Mouse (Mus musculus) liver, embryonic 11.5 days (tissue): ENCODE measurements around the gene Ube2d1. TPM values are rescaled to one million over a fixed set of nuclear protein-coding genes. Genes with fewer than 3 reads are reported as not detected.
A peak's percentile ranks its signal among the peaks of the same experiment; 100 is the strongest.

Source experiments
- ATAC-seq: fragments of 200-750 bp; cut with Nextera tagmentation; replicated peaks from 2 replicates; pipeline ENCODE4 v1.8.0; 2017; ENCODE audit warnings: moderate number of reproducible peaks, mild to moderate bottlenecking, moderate TSS enrichment, moderate library complexity; ENCODE audit not compliant: low FRiP score
- DNase-seq: peaks from one replicate; pipeline ENCODE4 v3.0.0-alpha.2; 2017; ENCODE audit warnings: low spot score
- H3K27ac ChIP-seq: fragments of 300-500 bp; sonication (generic); 2 replicates; pipeline ENCODE4 v1.5.1; 2014; ENCODE audit warnings: mild to moderate bottlenecking, low read depth, low read length, control low read depth
- H3K27me3 ChIP-seq: fragments of 300-500 bp; sonication (generic); replicated peaks from 2 replicates; pipeline ENCODE4 v1.6.1; 2014; ENCODE audit warnings: low read length, mixed read lengths; ENCODE audit not compliant: control insufficient read depth, insufficient read depth
- H3K36me3 ChIP-seq: fragments of 300-500 bp; sonication (generic); 2 replicates; pipeline ENCODE4 v1.6.1; 2014; ENCODE audit warnings: mild to moderate bottlenecking, low read length, moderate library complexity, mixed read lengths; ENCODE audit not compliant: control insufficient read depth, insufficient read depth
- H3K4me1 ChIP-seq: fragments of 300-500 bp; sonication (generic); replicated peaks from 2 replicates; pipeline ENCODE4 v1.6.1; 2014; ENCODE audit warnings: low read length, mixed read lengths; ENCODE audit not compliant: control insufficient read depth, insufficient read depth
- H3K4me2 ChIP-seq: fragments of 300-500 bp; sonication (generic); 2 replicates; pipeline ENCODE4 v1.6.1; 2014; ENCODE audit warnings: mild to moderate bottlenecking, control low read depth, moderate library complexity
- H3K4me3 ChIP-seq: fragments of 300-500 bp; sonication (generic); 2 replicates; pipeline ENCODE4 v1.5.1; 2014; ENCODE audit warnings: low read depth, low read length, control low read depth
- H3K9ac ChIP-seq: fragments of 300-500 bp; sonication (generic); 2 replicates; pipeline ENCODE4 v1.6.1; 2014; ENCODE audit warnings: low read depth, low read length, control low read depth
- H3K9me3 ChIP-seq: fragments of 300-500 bp; sonication (generic); 2 replicates; pipeline ENCODE4 v1.6.1; 2016; ENCODE audit warnings: low read length, inconsistent platforms, mixed read lengths; ENCODE audit not compliant: control insufficient read depth
- WGBS: fragments of 180-500 bp; shearing (Covaris S2); extraction: QIAGEN DNeasy Blood & Tissue Kit; methylation state at CpG from one replicate; pipeline ENCODE4 v1.1.7; 2014; 5-methylcytosine and 5-hydroxymethylcytosine counted together
- polyA plus RNA-seq: library from polyadenylated mRNA; unstranded; fragments of >200 nt; fragmentation: Nextera tagmentation; extraction: Ambion mirVana; gene quantifications from 2 replicates; pipeline ENCODE4 v1.2.1, GENCODE M21; 2014

Ube2d1 gene
- polyA plus RNA-seq, 1 experiment from 2014 or later: 41.6 TPM

GRCm38 (mm10) chr10:71306190-71306589, 21.1 kb upstream of the Ube2d1 start:
- Histone ChIP-seq H3K36me3 (no peaks in the 10 kb centered on the region), H3K9ac (no peak overlapping the region), H3K4me3 (peak overlapping the region; percentile 21; the same call in 1 of the 2 replicates), H3K4me1 (no peaks in the 10 kb centered on the region), H3K27ac (no peak overlapping the region), H3K27me3 (no peaks in the 10 kb centered on the region), H3K9me3 (no peaks in the 10 kb centered on the region), H3K4me2 (peak overlapping the region; percentile 58)
- DNase-seq (peak; percentile 34), ATAC-seq (no peak)
- 14% methylated on average over 6 of the region's 6 CpGs for WGBS

- Histone ChIP-seq H3K9ac (no peak overlapping the region), H3K4me1 (no peaks in the 10 kb centered on the region), H3K4me3 (no peak overlapping the region), H3K36me3 (no peaks in the 10 kb centered on the region), H3K9me3 (no peaks in the 10 kb centered on the region), H3K27me3 (no peaks in the 10 kb centered on the region), H3K4me2 (no peak overlapping the region), H3K27ac (no peak overlapping the region)
- DNase-seq (peak; percentile 28), ATAC-seq (no peak)
- WGBS: 36% methylated on average over 5 of the region's 5 CpGs
Measured at GRCm38 (mm10) chr10:71302490-71302889, 17.4 kb upstream of the Ube2d1 start.

- Histone ChIP-seq H3K27me3 (no peaks in the 10 kb centered on the region), H3K4me2 (no peak overlapping the region), H3K36me3 (no peaks in the 10 kb centered on the region), H3K9ac (no peak overlapping the region), H3K9me3 (no peaks in the 10 kb centered on the region), H3K4me3 (no peak overlapping the region), H3K27ac (no peak overlapping the region), H3K4me1 (no peaks in the 10 kb centered on the region)
- DNase-seq (no peak), ATAC-seq (no peak)
- 65% methylated on average over 16 of the region's 16 CpGs for WGBS
Measured at GRCm38 (mm10) chr10:71300161-71300560, 15.1 kb upstream of the Ube2d1 start.

GRCm38 (mm10) chr10:71293245-71293644, 8.2 kb upstream of the Ube2d1 start:
- Histone ChIP-seq H3K4me2 (no peak overlapping the region), H3K9me3 (no peaks in the 10 kb centered on the region), H3K4me3 (no peak overlapping the region), H3K4me1 (peaks cover 10% of the 10 kb centered on the region), H3K36me3 (no peaks in the 10 kb centered on the region), H3K9ac (no peak overlapping the region), H3K27ac (no peak overlapping the region), H3K27me3 (no peaks in the 10 kb centered on the region)
- ATAC-seq (no peak), DNase-seq (no peak)
- WGBS: 55% methylated on average over 4 of the region's 4 CpGs

GRCm38 (mm10) chr10:71292254-71292653, 7.2 kb upstream of the Ube2d1 start:
- 17% methylated on average over 7 of the region's 11 CpGs for WGBS
- Histone ChIP-seq H3K4me1 (peaks cover 10% of the 10 kb centered on the region), H3K9ac (no peak overlapping the region), H3K4me2 (peak overlapping the region; percentile 30), H3K36me3 (no peaks in the 10 kb centered on the region), H3K27me3 (no peaks in the 10 kb centered on the region), H3K9me3 (no peaks in the 10 kb centered on the region), H3K4me3 (no peak overlapping the region), H3K27ac (no peak overlapping the region)
- ATAC-seq: peak; percentile 51; the same call in 1 of the 2 replicates
- no peak for DNase-seq

GRCm38 (mm10) chr10:71291801-71292200, 6.7 kb upstream of the Ube2d1 start:
- 9% methylated on average over 4 of the region's 4 CpGs for WGBS
- ATAC-seq (peak; percentile 24; the same call in 1 of the 2 replicates), DNase-seq (no peak)
- Histone ChIP-seq H3K4me3 (no peak overlapping the region), H3K36me3 (no peaks in the 10 kb centered on the region), H3K27me3 (no peaks in the 10 kb centered on the region), H3K4me1 (peaks cover 10% of the 10 kb centered on the region), H3K27ac (no peak overlapping the region), H3K4me2 (peak overlapping the region; percentile 30), H3K9ac (no peak overlapping the region), H3K9me3 (no peaks in the 10 kb centered on the region)

GRCm38 (mm10) chr10:71291179-71291661, 6.2 kb upstream of the Ube2d1 start:
- no peak overlapping the region for H3K4me2 ChIP-seq
- 0 out of 2 replicates have a peak, but pooled peaks cover under 1% of the 10 kb centered on the region for H3K27me3 ChIP-seq
- no peak overlapping the region for H3K27ac ChIP-seq
- WGBS: 19% methylated on average over 3 of the region's 3 CpGs
- ATAC-seq: peak; percentile 44; the same call in 1 of the 2 replicates
- no peak overlapping the region for H3K4me3 ChIP-seq
- H3K4me1 ChIP-seq: peaks cover 10% of the 10 kb centered on the region
- no peaks in the 10 kb centered on the region for H3K9me3 ChIP-seq
- H3K36me3 ChIP-seq: no peaks in the 10 kb centered on the region
- H3K9ac ChIP-seq: no peak overlapping the region
- DNase-seq: no peak

GRCm38 (mm10) chr10:71284511-71285125, 444 bp downstream of the Ube2d1 start:
- Histone ChIP-seq H3K9me3 (no peaks in the 10 kb centered on the region), H3K9ac (peak overlapping the region; percentile 75), H3K4me2 (peak overlapping the region; percentile 87), H3K36me3 (no peaks in the 10 kb centered on the region), H3K4me1 (0 out of 2 replicates have a peak, but pooled peaks cover 6% of the 10 kb centered on the region), H3K27ac (peak overlapping the region; percentile 43; the same call in 1 of the 2 replicates), H3K27me3 (0 out of 2 replicates have a peak, but pooled peaks cover 4% of the 10 kb centered on the region), H3K4me3 (peak overlapping the region; percentile 88)
- under 1% methylated on average over 40 of the region's 41 CpGs for WGBS
- no peak for DNase-seq
- ATAC-seq: peak; percentile 67

- Histone ChIP-seq H3K9ac (peak overlapping the region; percentile 75; the same call in 1 of the 2 replicates), H3K27ac (no peak overlapping the region), H3K36me3 (no peaks in the 10 kb centered on the region), H3K9me3 (no peaks in the 10 kb centered on the region), H3K4me2 (peak overlapping the region; percentile 87), H3K4me3 (peak overlapping the region; percentile 88), H3K27me3 (0 out of 2 replicates have a peak, but pooled peaks cover 4% of the 10 kb centered on the region), H3K4me1 (0 out of 2 replicates have a peak, but pooled peaks cover 6% of the 10 kb centered on the region)
- no peak for ATAC-seq
- WGBS: 27% methylated on average over 8 of the region's 8 CpGs
- DNase-seq: no peak
Measured at GRCm38 (mm10) chr10:71284131-71284510, 941 bp downstream of the Ube2d1 start.
